Mouse (Mus musculus) limb, embryonic 10.5 days (tissue): ENCODE measurements around the gene Spg11. TPM values are rescaled to one million over a fixed set of nuclear protein-coding genes. Genes with fewer than 3 reads are reported as not detected.

Experiments used
- DNase-seq: peaks from one replicate; pipeline ENCODE4 v3.0.0-alpha.2; 2017; ENCODE audit warnings: low spot score
- H3K27ac ChIP-seq: fragments of 300-500 bp; sonication (generic); 2 replicates; pipeline ENCODE4 v1.5.1; 2016; ENCODE audit warnings: mild to moderate bottlenecking
- H3K27me3 ChIP-seq: fragments of 300-500 bp; sonication (generic); 2 replicates; pipeline ENCODE4 v1.6.1; 2016; ENCODE audit warnings: low read depth, mild to moderate bottlenecking; ENCODE audit not compliant: poor library complexity, severe bottlenecking
- H3K36me3 ChIP-seq: fragments of 300-500 bp; sonication (generic); 2 replicates; pipeline ENCODE4 v1.6.1; 2016; ENCODE audit warnings: mild to moderate bottlenecking, moderate library complexity
- H3K4me1 ChIP-seq: fragments of 300-500 bp; sonication (generic); 2 replicates; pipeline ENCODE4 v1.6.1; 2016
- H3K4me3 ChIP-seq: fragments of 300-500 bp; sonication (generic); 2 replicates; pipeline ENCODE4 v1.5.1; 2016; ENCODE audit warnings: mild to moderate bottlenecking, moderate library complexity
- H3K9me3 ChIP-seq: fragments of 300-500 bp; sonication (generic); replicated peaks from 2 replicates; pipeline ENCODE4 v1.6.1; 2016; ENCODE audit warnings: mild to moderate bottlenecking
- WGBS: fragments of 180-500 bp; shearing (Covaris S2); methylation state at CpG from one replicate; pipeline ENCODE4 v1.1.7; 2016; 5-methylcytosine and 5-hydroxymethylcytosine counted together
- polyA plus RNA-seq: library from polyadenylated mRNA; unstranded; fragments of >200 nt; fragmentation: Nextera tagmentation; extraction: Ambion mirVana; gene quantifications from 2 replicates; pipeline ENCODE4 v1.2.1, GENCODE M21; 2016

Gene Spg11
- polyA plus RNA-seq, 1 experiment from 2014 or later = 12.1 TPM

GRCm38 (mm10) chr2:122153681-122154365 lies 35.6 kb upstream of the Spg11 start:
- 85% methylated on average over 7 of the region's 7 CpGs for WGBS

DNA sequence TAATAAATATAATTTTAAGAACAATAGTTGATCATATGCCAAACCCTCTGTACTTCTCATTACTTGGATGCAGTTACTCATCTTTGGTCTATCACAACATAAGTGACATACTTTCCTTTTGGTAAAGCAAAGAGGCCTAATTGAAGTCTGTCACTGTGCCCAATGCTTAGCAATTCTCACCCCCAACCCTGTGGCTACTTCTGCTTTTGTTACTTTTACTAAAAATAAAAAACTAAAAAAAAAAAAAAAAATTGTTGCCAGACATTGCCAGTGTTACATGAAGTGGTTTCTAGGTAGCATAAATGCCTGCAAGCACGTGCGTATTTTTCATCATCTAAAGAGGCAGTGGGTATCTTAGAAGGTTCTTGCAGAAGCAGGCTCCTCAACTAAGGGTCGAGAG lies 34.7 kb upstream of the Spg11 start:
- Histone ChIP-seq H3K4me3 (no peak overlapping the region), H3K9me3 (no peaks in the 10 kb centered on the region), H3K4me1 (peaks cover 4% of the 10 kb centered on the region; the same call in 1 of the 2 replicates), H3K27me3 (no peaks in the 10 kb centered on the region), H3K36me3 (peaks cover 25% of the 10 kb centered on the region), H3K27ac (no peak overlapping the region)
- WGBS = 91% methylated on average over 3 of the region's 3 CpGs
- DNase-seq = no peak

More at GRCm38 (mm10) chr2:122153681-122154365, 35.6 kb upstream of the Spg11 start:
- DNase-seq = no peak
- Histone ChIP-seq H3K9me3 (no peaks in the 10 kb centered on the region), H3K36me3 (peaks cover 25% of the 10 kb centered on the region), H3K27me3 (no peaks in the 10 kb centered on the region), H3K4me3 (no peak overlapping the region), H3K27ac (no peak overlapping the region), H3K4me1 (no peaks in the 10 kb centered on the region)

DNA sequence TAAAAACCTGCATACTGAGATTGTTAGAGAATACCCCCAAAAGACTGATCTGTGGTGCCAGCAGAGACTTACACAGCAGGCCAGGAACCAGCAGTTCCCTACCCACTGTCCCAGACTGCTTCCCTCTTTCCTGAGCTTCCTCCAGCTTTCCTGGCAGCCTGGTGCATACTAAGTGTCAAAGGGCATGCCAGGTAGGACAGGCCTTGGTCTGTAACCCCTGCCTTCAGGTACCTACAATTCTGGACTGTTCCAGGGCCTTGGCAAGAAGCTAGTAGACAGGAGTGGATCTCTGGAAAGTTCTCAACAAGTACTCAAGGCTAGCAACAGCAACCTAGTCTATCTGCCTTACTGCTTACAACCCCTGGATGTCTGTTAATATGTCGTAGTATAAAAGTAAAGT lies 33.0 kb upstream of the Spg11 start:
- Histone ChIP-seq H3K9me3 (no peaks in the 10 kb centered on the region), H3K27me3 (no peaks in the 10 kb centered on the region), H3K27ac (no peak overlapping the region), H3K4me3 (no peak overlapping the region), H3K36me3 (peaks cover 25% of the 10 kb centered on the region), H3K4me1 (peaks cover 8% of the 10 kb centered on the region; the same call in 1 of the 2 replicates)
- DNase-seq = no peak
- WGBS = 90% methylated on average over 1 of the region's 1 CpGs

GRCm38 (mm10) chr2:122149716-122150115 lies 31.5 kb upstream of the Spg11 start:
- WGBS = 84% methylated on average over 3 of the region's 3 CpGs
- peaks cover 17% of the 10 kb centered on the region for H3K36me3 ChIP-seq
- no peak overlapping the region for H3K27ac ChIP-seq
- H3K27me3 ChIP-seq = no peaks in the 10 kb centered on the region
- no peak overlapping the region for H3K4me3 ChIP-seq
- H3K4me1 ChIP-seq = peaks cover 8% of the 10 kb centered on the region; the same call in 1 of the 2 replicates
- H3K9me3 ChIP-seq = no peaks in the 10 kb centered on the region
- DNase-seq = no peak

DNA sequence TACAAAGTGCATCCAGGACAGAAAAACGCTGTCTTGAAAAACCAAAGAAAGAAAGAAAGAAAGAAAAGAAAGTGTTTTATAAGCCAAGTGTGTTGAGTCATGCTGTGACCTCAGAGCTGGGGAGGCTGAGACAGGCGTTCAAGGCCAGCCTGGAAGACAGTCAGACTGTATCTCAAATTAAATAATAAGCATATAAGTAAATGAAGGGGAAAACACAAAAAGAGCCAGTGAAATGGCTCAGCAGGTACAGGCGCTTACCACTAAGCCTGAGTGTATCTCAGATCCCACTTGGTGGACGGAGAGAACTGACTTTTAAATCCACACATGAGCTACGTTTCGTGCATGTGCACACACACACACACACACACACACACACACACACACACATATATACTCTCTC lies 31.1 kb upstream of the Spg11 start:
- DNase-seq = no peak
- Histone ChIP-seq H3K36me3 (peaks cover 13% of the 10 kb centered on the region), H3K4me1 (peaks cover 8% of the 10 kb centered on the region; the same call in 1 of the 2 replicates), H3K27ac (no peak overlapping the region), H3K9me3 (no peaks in the 10 kb centered on the region), H3K27me3 (no peaks in the 10 kb centered on the region), H3K4me3 (no peak overlapping the region)
- 90% methylated on average over 6 of the region's 6 CpGs for WGBS

DNA sequence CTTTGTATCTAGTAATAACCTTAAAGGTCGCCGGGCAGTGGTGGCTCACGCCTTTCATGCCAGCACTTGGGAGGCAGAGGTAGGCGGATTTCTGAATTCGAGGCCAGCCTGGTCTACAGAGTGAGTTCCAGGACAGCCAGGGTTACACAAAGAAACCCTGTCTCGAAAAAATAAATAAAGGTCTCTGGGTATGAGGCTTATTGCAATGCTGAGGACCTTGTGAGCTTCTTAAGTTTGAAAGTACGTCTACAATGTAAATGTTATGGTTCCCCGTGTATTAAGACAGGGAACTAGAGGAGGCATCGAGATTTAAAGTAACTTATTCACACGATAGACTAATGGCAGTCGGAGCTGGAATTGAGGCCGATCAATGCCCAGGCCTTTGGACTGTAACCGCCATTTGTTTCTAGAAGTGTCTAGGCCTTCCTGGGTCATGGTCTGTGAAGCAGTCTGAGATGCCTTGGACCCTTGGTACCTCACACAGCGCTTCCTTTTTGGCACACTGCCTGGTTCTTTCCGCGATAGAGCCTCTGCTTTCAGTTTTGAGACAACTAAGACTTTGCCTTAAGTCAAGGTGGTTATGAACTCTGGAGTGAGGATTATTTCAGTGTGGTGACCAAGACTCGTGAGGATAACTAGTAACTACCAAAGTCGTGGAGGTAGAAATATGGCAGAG lies 30.2 kb upstream of the Spg11 start:
- Histone ChIP-seq H3K4me3 (peak overlapping the region; percentile 79), H3K27ac (peak overlapping the region; percentile 87; the same call in 1 of the 2 replicates), H3K36me3 (peaks cover 11% of the 10 kb centered on the region), H3K9me3 (no peaks in the 10 kb centered on the region), H3K4me1 (peaks cover 8% of the 10 kb centered on the region; the same call in 1 of the 2 replicates), H3K27me3 (no peaks in the 10 kb centered on the region)
- 42% methylated on average over 18 of the region's 18 CpGs for WGBS
- DNase-seq = no peak

DNA sequence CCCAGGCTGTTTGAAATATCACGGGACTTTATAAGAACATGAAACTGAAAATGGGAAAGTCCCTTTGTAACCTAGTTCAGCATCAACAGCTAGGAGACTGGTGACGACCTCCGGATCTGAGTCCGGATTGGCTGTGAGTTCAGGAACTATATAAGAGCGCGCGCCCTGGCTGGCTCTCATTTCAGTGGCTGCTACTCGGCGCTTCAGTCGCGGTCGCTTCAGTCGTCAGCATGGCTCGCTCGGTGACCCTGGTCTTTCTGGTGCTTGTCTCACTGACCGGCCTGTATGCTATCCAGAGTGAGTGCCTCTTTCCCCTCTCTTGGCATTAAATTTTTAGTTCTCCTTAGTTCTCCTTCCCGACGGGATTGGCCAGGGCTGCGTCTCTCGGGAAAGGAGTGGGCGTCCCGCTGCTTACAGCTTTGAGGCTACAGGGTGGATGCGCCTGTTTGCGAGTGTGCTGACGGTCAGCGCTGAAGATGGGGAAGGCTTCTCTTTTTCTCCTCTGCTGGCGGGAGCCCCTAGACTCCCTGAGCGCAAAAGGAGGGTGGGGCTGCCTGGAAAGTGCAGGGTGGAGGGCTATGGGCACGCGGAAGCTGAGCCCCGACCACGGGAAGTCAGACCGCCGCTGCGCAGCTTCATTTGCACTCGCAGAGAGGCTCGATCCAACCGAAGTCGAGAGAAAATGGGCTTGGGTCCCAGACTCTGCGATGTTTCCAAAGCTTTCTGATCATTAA lies 29.5 kb upstream of the Spg11 start, which contains the start of gene B2m:
TSS of gene B2m (plus strand) at position 179 of the 734 bp plus-strand sequence.
- H3K4me3 ChIP-seq = peak within 1 kb of the TSS; percentile 79

DNA sequence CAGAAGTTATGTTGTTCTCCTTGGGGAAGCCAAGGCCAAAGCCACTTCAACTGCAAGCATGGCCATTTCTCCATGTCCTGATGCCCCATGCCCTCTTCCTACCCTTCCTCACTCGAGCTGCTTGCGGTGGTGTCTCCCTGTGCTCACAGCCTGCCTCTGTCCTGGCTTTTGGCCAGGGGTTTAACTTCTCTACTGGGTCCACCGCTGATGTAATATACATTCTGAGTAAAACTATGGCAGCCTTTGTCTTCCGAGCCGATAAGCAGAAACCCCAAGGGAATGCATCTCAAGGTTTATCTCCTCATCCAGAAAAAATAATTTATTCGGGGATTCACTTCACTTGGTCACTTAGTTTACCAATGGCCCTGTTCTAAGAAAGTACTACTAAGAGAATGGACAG lies 28.5 kb upstream of the Spg11 start:
- Histone ChIP-seq H3K4me3 (no peak overlapping the region), H3K4me1 (peaks cover 8% of the 10 kb centered on the region; the same call in 1 of the 2 replicates), H3K27ac (no peak overlapping the region), H3K27me3 (no peaks in the 10 kb centered on the region), H3K36me3 (peaks cover 7% of the 10 kb centered on the region), H3K9me3 (no peaks in the 10 kb centered on the region)
- DNase-seq = no peak
- 82% methylated on average over 6 of the region's 6 CpGs for WGBS

More for the DNA sequence above, 29.5 kb upstream of the Spg11 start, which contains the start of gene B2m:
- DNase-seq = peak; percentile 94
- under 1% methylated on average over 40 of the region's 40 CpGs for WGBS
- Histone ChIP-seq H3K27me3 (no peaks in the 10 kb centered on the region), H3K27ac (peak within 1 kb of the TSS; percentile 87), H3K36me3 (peaks cover 11% of the 10 kb centered on the region), H3K4me1 (peaks cover 8% of the 10 kb centered on the region; the same call in 1 of the 2 replicates), H3K9me3 (no peaks in the 10 kb centered on the region)

- H3K4me1 ChIP-seq = peaks cover 8% of the 10 kb centered on the region; the same call in 1 of the 2 replicates
- WGBS = 70% methylated on average over 4 of the region's 4 CpGs
- H3K4me3 ChIP-seq = no peak overlapping the region
Observed at GRCm38 (mm10) chr2:122145756-122146155, 27.6 kb upstream of the Spg11 start.

GRCm38 (mm10) chr2:122143111-122143510 lies 24.9 kb upstream of the Spg11 start:
- H3K27me3 ChIP-seq = no peaks in the 10 kb centered on the region
- no peak overlapping the region for H3K27ac ChIP-seq
- H3K4me3 ChIP-seq = no peak overlapping the region
- no peaks in the 10 kb centered on the region for H3K9me3 ChIP-seq
- 87% methylated on average over 3 of the region's 3 CpGs for WGBS
- H3K36me3 ChIP-seq = no peaks in the 10 kb centered on the region
- H3K4me1 ChIP-seq = 0 out of 2 replicates have a peak, but pooled peaks cover 4% of the 10 kb centered on the region
- no peak for DNase-seq

More at GRCm38 (mm10) chr2:122145756-122146155, 27.6 kb upstream of the Spg11 start:
- Histone ChIP-seq H3K36me3 (no peaks in the 10 kb centered on the region), H3K9me3 (no peaks in the 10 kb centered on the region), H3K27me3 (no peaks in the 10 kb centered on the region), H3K27ac (no peak overlapping the region)
- DNase-seq = no peak

DNA sequence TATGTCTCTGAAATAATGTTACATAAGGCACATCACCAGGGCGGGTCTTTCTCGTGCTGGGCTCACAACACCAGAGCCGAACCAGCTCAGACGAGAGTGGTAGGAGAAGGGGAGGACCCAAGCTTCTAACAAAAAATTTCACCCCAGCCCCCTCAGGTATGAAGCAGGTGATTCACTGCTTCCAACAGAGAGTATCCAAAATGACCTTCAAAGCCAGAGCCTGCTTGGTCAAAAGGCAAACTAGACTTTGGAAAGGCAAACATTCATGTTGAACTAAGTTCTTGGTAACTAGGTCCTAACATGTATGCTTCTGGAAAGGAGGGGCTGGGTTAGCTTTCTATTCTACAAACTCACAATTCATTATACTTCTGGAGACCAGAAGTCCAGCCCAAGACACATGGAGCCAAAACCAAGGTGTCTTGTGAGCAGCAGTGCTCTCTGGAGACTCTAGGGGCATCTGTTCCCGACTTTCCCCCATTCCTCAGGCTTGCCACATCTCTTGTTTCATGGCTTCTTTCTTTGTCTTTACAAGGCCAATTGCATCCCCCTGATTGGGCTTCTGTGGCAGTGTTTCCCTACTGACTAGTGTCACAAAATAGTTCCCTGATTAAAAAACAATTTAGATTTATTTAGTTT lies 23.3 kb upstream of the Spg11 start:
- Histone ChIP-seq H3K36me3 (no peaks in the 10 kb centered on the region), H3K4me3 (no peak overlapping the region), H3K9me3 (no peaks in the 10 kb centered on the region), H3K27me3 (no peaks in the 10 kb centered on the region), H3K4me1 (no peaks in the 10 kb centered on the region), H3K27ac (no peak overlapping the region)
- DNase-seq = no peak
- 72% methylated on average over 5 of the region's 5 CpGs for WGBS

- Histone ChIP-seq H3K27ac (no peak overlapping the region), H3K9me3 (no peaks in the 10 kb centered on the region), H3K4me1 (no peaks in the 10 kb centered on the region), H3K4me3 (no peak overlapping the region), H3K27me3 (no peaks in the 10 kb centered on the region), H3K36me3 (no peaks in the 10 kb centered on the region)
- DNase-seq = no peak
- 79% methylated on average over 2 of the region's 2 CpGs for WGBS
Observed at GRCm38 (mm10) chr2:122140815-122141214, 22.6 kb upstream of the Spg11 start.
